20 mouse cellular contexts compared by ENCODE assay signal in genomic region chr10:52368376-52368775, GRCm38 (mm10). TPM values are rescaled to one million over a fixed set of nuclear protein-coding genes. Genes with fewer than 3 reads are reported as not detected.
"Had no signal": no experiment of that assay in that cellular context is flagged by ENCODE, and none has a peak within 500 bp of the region (broad histone marks: within the 10 kb centered on the region; RNA-seq: fewer than 3 reads in every experiment).

No protein-coding gene starts in this region.

- H3K4me2 ChIP-seq: kidney, embryonic 15.5 days; limb, embryonic 13.5 days; midbrain, embryonic 13.5 days had no signal

- H3K27ac ChIP-seq: kidney, embryonic 15.5 days; limb, embryonic 13.5 days; liver, embryonic 14.5 days; midbrain, embryonic 13.5 days had no signal

- DNase-seq: kidney, postnatal 14 days; left cerebral cortex, postnatal 4 days; lung, adult 18-20 months; lung, postnatal 36 days; right cerebral cortex, postnatal 4 days; spleen, adult 18-20 months; thymus, adult 2 months; thymus, postnatal 25 days had no signal

- H3K9me3 ChIP-seq: kidney, embryonic 15.5 days; limb, embryonic 13.5 days; midbrain, embryonic 13.5 days had no signal

- H3K4me3 ChIP-seq: kidney, embryonic 15.5 days; limb, embryonic 13.5 days; midbrain, embryonic 13.5 days had no signal

- H3K4me1 ChIP-seq: kidney, embryonic 15.5 days; limb, embryonic 13.5 days; midbrain, embryonic 13.5 days had no signal

- H3K36me3 ChIP-seq: midbrain, embryonic 13.5 days had no signal

- H3K9ac ChIP-seq: kidney, embryonic 15.5 days; limb, embryonic 13.5 days; liver, embryonic 14.5 days; midbrain, embryonic 13.5 days had no signal

- H3K27me3 ChIP-seq: kidney, embryonic 15.5 days; limb, embryonic 13.5 days; midbrain, embryonic 13.5 days had no signal

- ATAC-seq: midbrain, embryonic 13.5 days had no signal

RNA-seq across cellular contexts. Expression of gene Gm26741, which starts 9.8 kb away (rescaled TPM):
- polyA plus RNA-seq: kidney, embryonic 15.5 days; large intestine, adult 2 months; limb, embryonic 13.5 days; liver, adult 2 months; liver, embryonic 14.5 days; lung, embryonic 16.5 days; midbrain, embryonic 13.5 days; midbrain, postnatal 0 days; neural tube, embryonic 14.5 days; stomach, embryonic 14.5 days; testis, adult 2 months; thymus, adult 2 months; urinary bladder, adult 2 months had no signal

RNA-seq across cellular contexts. Expression of gene Nepn, which starts 20.4 kb away (rescaled TPM):
- polyA plus RNA-seq: kidney, embryonic 15.5 days; large intestine, adult 2 months; liver, adult 2 months; lung, embryonic 16.5 days; midbrain, embryonic 13.5 days; midbrain, postnatal 0 days; neural tube, embryonic 14.5 days; testis, adult 2 months had no signal
